29 mouse cellular contexts compared by ENCODE assay signal in the genomic region with DNA sequence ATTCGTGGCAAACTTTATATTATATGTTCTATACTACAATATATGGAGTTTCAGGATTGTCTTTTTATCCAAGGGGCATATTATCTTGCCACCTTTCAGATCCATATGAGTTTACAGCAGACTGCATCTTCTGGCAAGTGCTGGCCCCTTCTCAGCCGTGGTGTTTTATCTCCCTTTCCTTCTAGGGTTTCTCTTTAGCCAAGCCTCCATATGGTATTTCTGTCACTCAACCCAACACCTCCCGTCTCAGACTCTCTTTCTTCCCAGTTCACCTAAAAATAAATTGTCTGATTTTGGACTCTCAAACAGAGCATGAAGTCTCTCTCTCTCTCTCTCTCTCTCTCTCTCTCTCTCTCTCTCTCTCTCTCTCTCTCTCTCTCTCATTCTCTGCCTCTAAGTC.
A peak's percentile ranks its signal among the peaks of the same experiment; 100 is the strongest.
DNase-seq lines count a peak whose midpoint lies in the region; ATAC-seq and TF ChIP-seq lines count a peak whose summit lies in the region.
"Had no signal": no experiment of that assay in that cellular context is flagged by ENCODE, and none has a peak within 500 bp of the region (broad histone marks: within the 10 kb centered on the region; RNA-seq: fewer than 3 reads in every experiment).

No protein-coding gene starts in this region.

- no peak for TF ChIP-seq CTCF in brain, embryonic 14.5 days (IDR thresholded peaks at IDR 0.05; ENCODE audit: borderline replicate concordance, extremely low read depth, insufficient read depth, insufficient read length)

- 64% methylated on average over 3 of the region's 3 CpGs for WGBS in forebrain, embryonic 14.5 days
- 87% methylated on average over 3 of the region's 3 CpGs for WGBS in forebrain, embryonic 10.5 days
- 37% methylated on average over 3 of the region's 3 CpGs for WGBS in heart, embryonic 10.5 days

- no peak overlapping the region for H3K4me2 ChIP-seq in forebrain, embryonic 14.5 days (ENCODE audit: low read length)
- H3K4me2 ChIP-seq: embryonic facial prominence, embryonic 15.5 days; heart, embryonic 12.5 days; hindbrain, embryonic 13.5 days; midbrain, embryonic 13.5 days had no signal

- H3K9ac ChIP-seq in forebrain, embryonic 14.5 days (ENCODE audit: low read length), result no peak overlapping the region
- H3K9ac ChIP-seq: embryonic facial prominence, embryonic 15.5 days; heart, embryonic 12.5 days; hindbrain, embryonic 13.5 days; liver, embryonic 14.5 days; midbrain, embryonic 13.5 days had no signal

- H3K27me3 ChIP-seq in forebrain, embryonic 14.5 days (replicated peaks; ENCODE audit: control insufficient read depth, insufficient read depth, low read length), result no peaks in the 10 kb centered on the region
- H3K27me3 ChIP-seq in forebrain, embryonic 10.5 days (ENCODE audit: poor library complexity, severe bottlenecking), result no peaks in the 10 kb centered on the region
- H3K27me3 ChIP-seq in heart, embryonic 10.5 days (ENCODE audit: insufficient read depth, poor library complexity, severe bottlenecking), result no peaks in the 10 kb centered on the region
- H3K27me3 ChIP-seq: embryonic facial prominence, embryonic 15.5 days; heart, embryonic 12.5 days; hindbrain, embryonic 13.5 days; midbrain, embryonic 13.5 days; Patski had no signal

- intact Hi-C loops in left cerebral cortex, postnatal 4 days (cut with DNase I), result no loop called here

- no peaks in the 10 kb centered on the region for H3K36me3 ChIP-seq in forebrain, embryonic 14.5 days (ENCODE audit: control insufficient read depth, insufficient read depth, low read length)
- no peaks in the 10 kb centered on the region for H3K36me3 ChIP-seq in forebrain, embryonic 10.5 days (replicated peaks)
- no peaks in the 10 kb centered on the region for H3K36me3 ChIP-seq in heart, embryonic 10.5 days
- H3K36me3 ChIP-seq: embryonic facial prominence, embryonic 10.5 days; embryonic facial prominence, embryonic 15.5 days; heart, embryonic 12.5 days; hindbrain, embryonic 13.5 days; midbrain, embryonic 13.5 days had no signal

- no peak for TF ChIP-seq POLR2A in brain, embryonic 14.5 days (IDR thresholded peaks at IDR 0.05; ENCODE audit: borderline replicate concordance, extremely low read depth, insufficient read depth, insufficient read length, poor library complexity, severe bottlenecking)

- DNase-seq in forebrain, embryonic 14.5 days (ENCODE audit: low spot score), result peak; percentile 16
- no peak for DNase-seq in forebrain, embryonic 10.5 days (ENCODE audit: extremely low spot score, low spot score)
- DNase-seq in left cerebral cortex, adult 18-20 months (ENCODE audit: low spot score in 2 of 2), result peak; percentile 9 to 11
- DNase-seq in left cerebral cortex, postnatal 4 days, result no peak
- peak; percentile 41 for DNase-seq in brain, embryonic 14.5 days (ENCODE audit: low read depth)
- DNase-seq in left cerebral cortex, adult 9 months (ENCODE audit: low spot score in 2 of 2), result peak; percentile 3 to 16
- DNase-seq in natural killer cell, adult 2 months (ENCODE audit: low spot score in 2 of 2), result no peak
- DNase-seq in heart, embryonic 10.5 days (ENCODE audit: low spot score), result no peak
- DNase-seq: adrenal gland, postnatal 14 days; cerebellum, adult 18-20 months; gastrocnemius, postnatal 25 days; heart, adult 11 months; heart, postnatal 4 days; kidney, adult 9 months; kidney, postnatal 10 days; layer of hippocampus, postnatal 36 days; liver; lung, adult 2 months; lung, postnatal 10 days; thymus, postnatal 14 days had no signal

- no peaks in the 10 kb centered on the region for H3K9me3 ChIP-seq in forebrain, embryonic 14.5 days (replicated peaks; ENCODE audit: control insufficient read depth, low read length)
- no peaks in the 10 kb centered on the region for H3K9me3 ChIP-seq in forebrain, embryonic 10.5 days
- no peaks in the 10 kb centered on the region for H3K9me3 ChIP-seq in heart, embryonic 10.5 days
- H3K9me3 ChIP-seq: embryonic facial prominence, embryonic 10.5 days; embryonic facial prominence, embryonic 15.5 days; heart, embryonic 12.5 days; hindbrain, embryonic 13.5 days; midbrain, embryonic 13.5 days had no signal

- H3K4me3 ChIP-seq in forebrain, embryonic 14.5 days (ENCODE audit: low read depth, low read length), result no peak overlapping the region
- no peak overlapping the region for H3K4me3 ChIP-seq in forebrain, embryonic 10.5 days
- H3K4me3 ChIP-seq in heart, embryonic 10.5 days, result no peak overlapping the region
- H3K4me3 ChIP-seq: embryonic facial prominence, embryonic 10.5 days; embryonic facial prominence, embryonic 15.5 days; heart, embryonic 12.5 days; hindbrain, embryonic 13.5 days; midbrain, embryonic 13.5 days had no signal

- H3K27ac ChIP-seq in forebrain, embryonic 14.5 days (ENCODE audit: low read depth, low read length), result no peak overlapping the region
- no peak overlapping the region for H3K27ac ChIP-seq in forebrain, embryonic 10.5 days
- no peak overlapping the region for H3K27ac ChIP-seq in heart, embryonic 10.5 days
- H3K27ac ChIP-seq: embryonic facial prominence, embryonic 10.5 days; embryonic facial prominence, embryonic 15.5 days; hindbrain, embryonic 13.5 days; liver, embryonic 14.5 days; macrophage; midbrain, embryonic 13.5 days had no signal

- no peaks in the 10 kb centered on the region for H3K4me1 ChIP-seq in forebrain, embryonic 14.5 days (ENCODE audit: control insufficient read depth, insufficient read depth, low read length)
- no peaks in the 10 kb centered on the region for H3K4me1 ChIP-seq in forebrain, embryonic 10.5 days
- H3K4me1 ChIP-seq in heart, embryonic 10.5 days, result no peaks in the 10 kb centered on the region
- H3K4me1 ChIP-seq: embryonic facial prominence, embryonic 10.5 days; embryonic facial prominence, embryonic 15.5 days; heart, embryonic 12.5 days; hindbrain, embryonic 13.5 days; midbrain, embryonic 13.5 days had no signal

- ATAC-seq in forebrain, embryonic 14.5 days, result no peak
- ATAC-seq: intestine, postnatal 0 days; midbrain, embryonic 13.5 days; Patski had no signal

Comparison
In these comparisons a context has a peak if more than half of its experiments do, and no peak if none do; other contexts are left out.
1. DNase-seq: peak in forebrain, embryonic 14.5 days (single experiment), left cerebral cortex, adult 18-20 months (2 of 2), brain, embryonic 14.5 days (single experiment) and left cerebral cortex, adult 9 months (2 of 2); none in forebrain, embryonic 10.5 days (single experiment), left cerebral cortex, postnatal 4 days (single experiment), natural killer cell, adult 2 months (0 of 2) and heart, embryonic 10.5 days (single experiment).